ENCODE assay signal across 14 mouse cellular contexts in the genomic region with DNA sequence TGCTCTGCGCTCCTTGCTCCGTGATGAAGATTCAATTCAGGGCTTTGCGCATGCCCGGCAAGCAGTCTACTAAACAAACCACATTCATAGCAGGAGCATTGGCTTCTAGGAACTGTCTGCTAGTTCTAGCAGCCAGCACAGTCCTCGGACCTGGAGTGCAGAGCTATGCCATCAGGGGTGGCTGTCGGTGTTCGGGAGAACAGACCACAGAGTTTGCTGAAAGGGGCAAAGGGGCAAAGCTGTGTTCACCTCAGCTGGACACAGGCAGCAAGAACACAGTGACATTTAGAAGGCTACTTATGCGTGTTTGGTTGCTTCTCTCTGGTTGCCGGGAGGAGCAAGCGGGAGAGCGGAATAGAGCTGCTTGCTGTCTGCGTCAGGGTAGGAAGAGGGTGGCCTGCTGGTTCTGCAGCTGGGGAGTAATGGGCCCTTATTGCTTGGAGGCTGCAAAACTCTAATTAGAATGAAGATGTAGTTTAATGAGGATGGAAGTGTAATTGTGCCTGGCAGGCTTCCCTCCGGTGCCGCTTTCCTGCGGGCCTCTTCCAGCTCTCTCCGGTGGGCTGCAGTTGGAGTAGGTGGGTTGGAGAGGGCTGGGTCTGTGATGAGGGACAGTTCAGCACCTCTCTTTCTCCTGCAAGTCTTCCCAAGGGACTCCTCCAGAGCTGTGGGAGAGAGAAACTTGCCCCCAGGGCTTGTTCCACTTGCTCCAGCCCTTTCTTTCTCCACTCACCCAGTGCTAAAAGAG. TPM values are rescaled to one million over a fixed set of nuclear protein-coding genes. Genes with fewer than 3 reads are reported as not detected.
DNase-seq lines count a peak whose midpoint lies in the region; ATAC-seq lines count a peak whose summit lies in the region.
"Had no signal": no experiment of that assay in that cellular context is flagged by ENCODE, and none has a peak within 500 bp of the region (broad histone marks: within the 10 kb centered on the region; RNA-seq: fewer than 3 reads in every experiment).

No protein-coding gene starts in this region.

- no peak for ATAC-seq in intestine, embryonic 15.5 days
- ATAC-seq: activated CD4-positive, CD25-positive, alpha-beta regulatory T cell, adult 4 months; midbrain, embryonic 16.5 days had no signal

- H3K36me3 ChIP-seq in intestine, embryonic 15.5 days, result no peaks in the 10 kb centered on the region

- H3K27ac ChIP-seq in intestine, embryonic 15.5 days, result no peak overlapping the region
- H3K27ac ChIP-seq: heart, adult 2 months had no signal

- no peaks in the 10 kb centered on the region for H3K4me1 ChIP-seq in intestine, embryonic 15.5 days (replicated peaks)

- H3K4me3 ChIP-seq in intestine, embryonic 15.5 days (replicated peaks), result no peak overlapping the region
- H3K4me3 ChIP-seq: heart, adult 2 months had no signal

- H3K27me3 ChIP-seq in intestine, embryonic 15.5 days (replicated peaks), result 0 out of 2 replicates have a peak, but pooled peaks cover 2% of the 10 kb centered on the region

- no peaks in the 10 kb centered on the region for H3K9me3 ChIP-seq in intestine, embryonic 15.5 days

- 69% methylated on average over 16 of the region's 16 CpGs for WGBS in intestine, embryonic 15.5 days

- DNase-seq in layer of hippocampus, adult 11-12 months (ENCODE audit: low spot score), result peak; percentile 36
- no peak for DNase-seq in layer of hippocampus, adult 9-10 months (ENCODE audit: low spot score)
- DNase-seq in frontal cortex, postnatal 14 days (ENCODE audit: low spot score in 2 of 2), result peak; percentile 8 to 11
- DNase-seq in layer of hippocampus, postnatal 36 days, result peak; percentile 24 to 28
- DNase-seq in right cerebral cortex, postnatal 36 days (ENCODE audit: low spot score in 2 of 2), result peak; percentile 12 to 13
- DNase-seq in urinary bladder, postnatal 25 days (ENCODE audit: low spot score), result no peak
- DNase-seq: embryo, embryonic 11 days; heart, adult 2 months; kidney, postnatal 10 days; thymus, postnatal 25 days had no signal

- no peak overlapping the region for H3K9ac ChIP-seq in intestine, embryonic 15.5 days

- no peak overlapping the region for H3K4me2 ChIP-seq in intestine, embryonic 15.5 days (replicated peaks)
- H3K4me2 ChIP-seq: liver, embryonic 11.5 days had no signal

RNA-seq across cellular contexts. Expression of gene Adgre5, which starts 52.5 kb away (rescaled TPM):
- total RNA-seq in layer of hippocampus, postnatal 36 days (2021), result 1 to 10 TPM; 7.6 to 7.7 TPM
- 32.3 and 35.4 TPM in 2 replicates for polyA plus RNA-seq in intestine, embryonic 15.5 days (2015; fragmentation: Nextera tagmentation; extraction: Ambion mirVana)

Comparison
In these comparisons a context has a peak if more than half of its experiments do, and no peak if none do; other contexts are left out.
1. DNase-seq: peak in layer of hippocampus, adult 11-12 months (single experiment), frontal cortex, postnatal 14 days (2 of 2), layer of hippocampus, postnatal 36 days (2 of 2) and right cerebral cortex, postnatal 36 days (2 of 2); none in layer of hippocampus, adult 9-10 months (single experiment) and urinary bladder, postnatal 25 days (single experiment).